Mouse (Mus musculus) myocyte (in vitro differentiated cells): ENCODE data around the gene Prg2. TPM values are rescaled to one million over a fixed set of nuclear protein-coding genes. Genes with fewer than 3 reads are reported as not detected.

Experiments
- H3K27me3 ChIP-seq: one replicate; pipeline ENCODE4 v1.6.1; 2011; ENCODE audit not compliant: control insufficient read depth, insufficient read depth, insufficient read length
- H3K36me3 ChIP-seq: one replicate; pipeline ENCODE4 v1.6.1; 2011; ENCODE audit not compliant: control insufficient read depth, insufficient read depth
- H3K4me2 ChIP-seq: one replicate; pipeline ENCODE4 v1.6.1; 2011; ENCODE audit warnings: low read depth, control low read depth
- H3K4me3 ChIP-seq: one replicate; pipeline ENCODE4 v1.5.1; 2011; ENCODE audit warnings: mild to moderate bottlenecking, control low read depth, moderate library complexity
- H3K79me2 ChIP-seq: one replicate; pipeline ENCODE4 v1.6.1; 2011; ENCODE audit not compliant: control insufficient read depth, insufficient read depth
- H3ac ChIP-seq: one replicate; pipeline ENCODE4 v1.6.1; 2011; ENCODE audit not compliant: control insufficient read depth, insufficient read length
- CEBPB ChIP-seq: IDR thresholded peaks from 2 replicates; pipeline ENCODE4 v1.6.1; 2011; ENCODE audit warnings: mild to moderate bottlenecking, moderate library complexity; ENCODE audit not compliant: poor library complexity, insufficient read depth, severe bottlenecking
- E2F4 ChIP-seq: IDR thresholded peaks from one replicate; pipeline ENCODE4 v1.6.1; 2011; ENCODE audit warnings: mild to moderate bottlenecking, control low read depth, moderate library complexity; ENCODE audit not compliant: insufficient read depth
- MAX ChIP-seq: IDR thresholded peaks from one replicate; pipeline ENCODE4 v1.6.1; 2011; ENCODE audit warnings: low read depth, mild to moderate bottlenecking, control low read depth
- MYOD1 ChIP-seq, 3 experiments: IDR thresholded peaks; one replicate each; pipeline ENCODE4 v1.6.1; 2011; ENCODE audit warnings: control low read depth in 2 of 3, low read depth in 2 of 3, mild to moderate bottlenecking in 2 of 3, moderate library complexity in 1 of 3; ENCODE audit not compliant: insufficient read length in 2 of 3, control insufficient read depth in 1 of 3
- MYOG ChIP-seq, 3 experiments: IDR thresholded peaks; one replicate each; pipeline ENCODE4 v1.6.1; 2011; ENCODE audit warnings: control low read depth in 2 of 3, low read depth in 2 of 3, mild to moderate bottlenecking in 2 of 3; ENCODE audit not compliant: insufficient read length in 2 of 3, control insufficient read depth in 1 of 3, insufficient read depth in 1 of 3
- POLR2A ChIP-seq: IDR thresholded peaks from one replicate; pipeline ENCODE4 v1.6.1; 2011; ENCODE audit warnings: low read depth, mild to moderate bottlenecking, control low read depth, moderate library complexity; ENCODE audit not compliant: insufficient read length
- POLR2AphosphoS2 ChIP-seq: IDR thresholded peaks from one replicate; pipeline ENCODE4 v1.6.1; 2011; ENCODE audit warnings: low read depth, control low read depth; ENCODE audit not compliant: insufficient read length
- REST ChIP-seq: IDR thresholded peaks from one replicate; pipeline ENCODE4 v1.6.1; 2011; ENCODE audit warnings: mild to moderate bottlenecking, control low read depth, moderate library complexity; ENCODE audit not compliant: insufficient read depth, insufficient read length
- SRF ChIP-seq: IDR thresholded peaks from one replicate; pipeline ENCODE4 v1.6.1; 2011; ENCODE audit warnings: low read depth; ENCODE audit not compliant: control insufficient read depth, insufficient read length
- TCF12 ChIP-seq: IDR thresholded peaks from one replicate; pipeline ENCODE4 v1.6.1; 2011; ENCODE audit warnings: mild to moderate bottlenecking, control low read depth; ENCODE audit not compliant: poor library complexity, insufficient read depth, severe bottlenecking
- TCF3 ChIP-seq: IDR thresholded peaks from one replicate; pipeline ENCODE4 v1.6.1; 2011; ENCODE audit warnings: low read depth, control low read depth; ENCODE audit not compliant: insufficient read length
- USF1 ChIP-seq: IDR thresholded peaks from one replicate; pipeline ENCODE4 v1.6.1; 2011; ENCODE audit warnings: low read depth, mild to moderate bottlenecking, control low read depth, moderate library complexity
- polyA plus RNA-seq: library from polyadenylated mRNA; unstranded; fragments of >200 nt; fragmentation: generic; extraction: Trizol; gene quantifications from one replicate; pipeline ENCODE4 v1.2.1, GENCODE M21; 2012; ENCODE audit warnings: missing spikeins

Prg2 gene
- polyA plus RNA-seq, 1 experiment, result not detected

- Histone ChIP-seq H3K4me2 (peak within 1 kb of the TSS; percentile 56), H3K4me3 (peak within 1 kb of the TSS; percentile 16), H3K79me2 (no peaks in the 10 kb centered on the region), H3K27me3 (no peaks in the 10 kb centered on the region), H3ac (no peak within 1 kb of the TSS), H3K36me3 (no peaks in the 10 kb centered on the region)
- TF ChIP-seq POLR2A (peak; percentile 42), TCF12 (no peak)
Observed at GRCm38 (mm10) chr2:84936474-84937429, 43.5 kb upstream of the Prg2 start, which contains the start of gene Slc43a3. Slc43a3 (plus strand) TSS chr2:84936579.

GRCm38 (mm10) chr2:84937491-84938150 is 42.6 kb upstream of the Prg2 start:
- Histone ChIP-seq H3K36me3 (no peaks in the 10 kb centered on the region), H3K27me3 (no peaks in the 10 kb centered on the region), H3K4me2 (peak overlapping the region; percentile 56), H3K79me2 (no peaks in the 10 kb centered on the region), H3ac (no peak overlapping the region), H3K4me3 (peak overlapping the region; percentile 16)
- TF ChIP-seq USF1 (no peak), REST (no peak), E2F4 (no peak), POLR2A (no peak), MYOD1 (IDR thresholded peaks at IDR 0.05; ENCODE audit: control insufficient read depth in 1 of 3, insufficient read length in 2 of 3, low read depth in 2 of 3) (no peak), CEBPB (no peak), POLR2AphosphoS2 (no peak)

- Histone ChIP-seq H3K79me2 (no peaks in the 10 kb centered on the region), H3K27me3 (no peaks in the 10 kb centered on the region), H3ac (no peak overlapping the region), H3K4me2 (peak overlapping the region; percentile 56), H3K4me3 (no peak overlapping the region), H3K36me3 (no peaks in the 10 kb centered on the region)
- TF ChIP-seq TCF3 (no peak), E2F4 (no peak), SRF (no peak), POLR2AphosphoS2 (no peak), POLR2A (no peak), CEBPB (no peak), USF1 (no peak), MAX (no peak), MYOG (IDR thresholded peaks at IDR 0.05; ENCODE audit: control insufficient read depth in 1 of 3, insufficient read depth in 1 of 3, insufficient read length in 2 of 3, low read depth in 2 of 3) (no peak), MYOD1 (IDR thresholded peaks at IDR 0.05; ENCODE audit: control insufficient read depth in 1 of 3, insufficient read length in 2 of 3, low read depth in 2 of 3) (no peak), TCF12 (no peak), REST (no peak)
Observed at GRCm38 (mm10) chr2:84938249-84938946, 41.9 kb upstream of the Prg2 start.

- no peak for TF ChIP-seq E2F4
- TF ChIP-seq SRF, result no peak
- TF ChIP-seq TCF12, result no peak
- no peak for TF ChIP-seq REST
- no peak for TF ChIP-seq CEBPB
- TF ChIP-seq MYOD1 (IDR thresholded peaks at IDR 0.05; ENCODE audit: control insufficient read depth in 1 of 3, insufficient read length in 2 of 3, low read depth in 2 of 3), result no peak
- TF ChIP-seq POLR2A, result no peak
- no peak for TF ChIP-seq POLR2AphosphoS2
- TF ChIP-seq TCF3, result no peak
- no peak for TF ChIP-seq MYOG (IDR thresholded peaks at IDR 0.05; ENCODE audit: control insufficient read depth in 1 of 3, insufficient read depth in 1 of 3, insufficient read length in 2 of 3, low read depth in 2 of 3)
- TF ChIP-seq USF1, result no peak
- TF ChIP-seq MAX, result no peak
Observed at GRCm38 (mm10) chr2:84939306-84939705, 41.0 kb upstream of the Prg2 start.

More at GRCm38 (mm10) chr2:84939306-84939705, 41.0 kb upstream of the Prg2 start:
- H3ac ChIP-seq, result no peak overlapping the region
- no peaks in the 10 kb centered on the region for H3K79me2 ChIP-seq
- H3K27me3 ChIP-seq, result no peaks in the 10 kb centered on the region
- H3K4me3 ChIP-seq, result no peak overlapping the region
- no peak overlapping the region for H3K4me2 ChIP-seq
- no peaks in the 10 kb centered on the region for H3K36me3 ChIP-seq
